Comparison of ENCODE assay signal across 16 mouse cellular contexts in the genomic region with DNA sequence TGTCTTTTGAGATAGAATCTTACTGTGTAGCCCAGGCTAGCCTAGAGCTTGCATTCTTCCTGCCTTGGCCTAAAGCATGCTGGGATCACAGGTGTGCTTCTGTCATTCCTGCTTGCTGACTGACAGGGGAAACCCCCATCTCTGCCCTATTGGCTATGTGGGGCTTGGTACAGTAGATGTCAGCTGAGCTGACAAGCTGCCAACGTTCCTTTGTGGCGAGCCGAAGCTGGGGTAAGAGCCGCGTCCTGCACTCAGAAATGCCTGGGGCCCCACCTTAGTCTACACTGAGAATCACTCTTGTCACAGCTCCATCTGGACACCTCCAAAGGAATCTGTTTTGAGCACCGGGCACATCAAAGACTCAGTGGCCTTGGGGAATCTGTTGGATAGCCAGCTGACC.
"Had no signal": no experiment of that assay in that cellular context is flagged by ENCODE, and none has a peak within 500 bp of the region (broad histone marks: within the 10 kb centered on the region; RNA-seq: fewer than 3 reads in every experiment).

No protein-coding gene starts in this region.

- H3K9me3 ChIP-seq: limb, embryonic 13.5 days; neural tube, embryonic 12.5 days had no signal

- H3K4me3 ChIP-seq: limb, embryonic 13.5 days; neural tube, embryonic 12.5 days had no signal

- H3K27ac ChIP-seq: kidney, postnatal 0 days; limb, embryonic 13.5 days; liver, embryonic 14.5 days; neural tube, embryonic 12.5 days; stomach, postnatal 0 days had no signal

- H3K9ac ChIP-seq: limb, embryonic 13.5 days; liver, embryonic 14.5 days; neural tube, embryonic 12.5 days had no signal

- H3K4me2 ChIP-seq: limb, embryonic 13.5 days; neural tube, embryonic 12.5 days had no signal

- H3K27me3 ChIP-seq: limb, embryonic 13.5 days; neural tube, embryonic 12.5 days had no signal

- H3K4me1 ChIP-seq: neural tube, embryonic 12.5 days had no signal

- H3K36me3 ChIP-seq: limb, embryonic 13.5 days; neural tube, embryonic 12.5 days had no signal

- DNase-seq: kidney, adult 11 months; kidney, adult 9 months; kidney, postnatal 36 days; layer of hippocampus, adult 9-11 months; layer of hippocampus, postnatal 36 days; left cerebral cortex, postnatal 4 days; lung, adult 18-20 months; lung, postnatal 36 days; midbrain, embryonic 14.5 days; retina, postnatal 1 day; right cerebral cortex, postnatal 14 days had no signal
